Mouse (Mus musculus) erythroblast, adult 5-6 weeks (primary cell): ENCODE measurements around the gene Apoc2. TPM values are rescaled to one million over a fixed set of nuclear protein-coding genes. Genes with fewer than 3 reads are reported as not detected.

Experiments
- ATAC-seq: replicated peaks from 2 replicates; pipeline ENCODE4 v1.8.0; 2016; ENCODE audit warnings: moderate number of reproducible peaks, mild to moderate bottlenecking, moderate TSS enrichment, inconsistent platforms; ENCODE audit not compliant: poor library complexity, low FRiP score, severe bottlenecking
- total RNA-seq, 2 experiments: library from RNA; stranded (forward) in 1 of 2; stranded (reverse) in 1 of 2; fragments of 150-400 nt in 1 of 2; fragments of 200-764, 138-1000 nt in 1 of 2; gene quantifications; 2 replicates each; pipeline versions ENCODE4 v1.2.3 to v1.2.4; 2015 to 2017; ENCODE audit warnings: low replicate concordance in 2 of 2

The Apoc2 gene
- total RNA-seq, 2 experiments from 2014 or later = 8.3 to 10.4 TPM

DNA sequence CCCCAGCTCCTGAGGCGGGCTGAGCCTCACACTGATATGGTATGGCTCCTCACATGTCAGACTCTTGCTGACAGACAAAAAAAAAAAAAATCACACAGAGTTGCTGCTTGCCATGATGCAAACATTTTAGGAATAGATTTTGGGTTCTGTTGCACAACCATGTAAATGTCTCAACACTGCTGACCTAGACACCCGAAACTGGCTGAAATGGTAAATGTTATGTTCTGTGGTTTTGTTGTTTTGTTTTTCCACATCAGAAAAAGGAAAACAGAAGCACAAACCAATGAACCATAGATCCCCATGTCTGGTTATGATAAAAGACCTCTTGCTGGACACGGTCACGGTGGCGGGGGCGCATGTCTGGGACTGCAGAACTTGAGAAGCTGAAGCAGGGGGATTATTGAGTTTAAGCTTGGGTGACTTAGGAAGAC lies 6.0 kb upstream of the Apoc2 start:
- no peak for ATAC-seq

- ATAC-seq = no peak
Observed at GRCm38 (mm10) chr7:19682979-19683378, 5.2 kb upstream of the Apoc2 start.

GRCm38 (mm10) chr7:19681202-19681694 lies 3.5 kb upstream of the Apoc2 start, which contains the start of the genes Gm44805 and Apoc4:
Gene Gm44805 (minus strand): TSS chr7:19681423.
Gene Apoc4 (minus strand): TSS chr7:19681479.
- ATAC-seq = 0 out of 2 replicates have a peak, but pooled peaks have one; percentile 24

DNA sequence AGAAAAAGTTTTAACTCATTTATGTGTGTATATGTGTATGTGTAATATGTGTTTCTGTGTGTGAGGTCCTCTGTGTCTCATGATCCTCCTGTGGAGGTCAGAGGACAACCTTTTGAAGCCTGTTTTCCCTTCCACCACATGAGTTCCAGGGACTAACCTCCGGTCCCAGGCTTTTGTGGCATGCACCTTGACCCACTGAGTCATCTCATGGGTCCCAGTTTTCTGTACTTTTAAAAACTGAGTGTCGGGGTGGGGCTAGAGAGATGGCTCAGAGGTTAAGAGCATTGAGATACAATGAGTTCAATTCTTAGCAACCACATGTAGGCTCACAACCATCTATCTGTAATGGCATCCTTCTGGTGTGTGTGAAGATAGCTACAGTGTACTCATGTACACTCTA lies 3.0 kb upstream of the Apoc2 start:
- no peak for ATAC-seq

DNA sequence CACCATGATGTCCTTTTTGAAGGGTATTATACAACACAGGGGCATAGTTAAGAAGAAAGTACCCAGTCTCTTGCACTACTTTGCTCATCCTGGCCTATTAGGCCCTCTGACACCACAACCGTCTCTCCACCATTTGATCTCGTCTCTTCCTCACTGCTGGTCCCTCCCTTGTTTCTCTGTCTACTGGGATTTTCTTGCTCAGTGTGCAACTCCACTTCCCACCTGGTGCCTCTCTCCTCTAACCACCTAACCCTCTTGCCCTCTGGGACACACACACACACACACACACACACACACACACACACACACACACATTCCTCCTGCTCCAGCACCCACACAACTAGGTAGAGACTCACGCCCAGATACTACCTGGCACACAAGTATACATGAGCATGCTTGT lies 1.2 kb upstream of the Apoc2 start:
- ATAC-seq = no peak

GRCm38 (mm10) chr7:19676662-19677061 lies 1.1 kb downstream of the Apoc2 start:
- ATAC-seq = no peak

GRCm38 (mm10) chr7:19675824-19676223 lies 1.9 kb downstream of the Apoc2 start:
- ATAC-seq = no peak

DNA sequence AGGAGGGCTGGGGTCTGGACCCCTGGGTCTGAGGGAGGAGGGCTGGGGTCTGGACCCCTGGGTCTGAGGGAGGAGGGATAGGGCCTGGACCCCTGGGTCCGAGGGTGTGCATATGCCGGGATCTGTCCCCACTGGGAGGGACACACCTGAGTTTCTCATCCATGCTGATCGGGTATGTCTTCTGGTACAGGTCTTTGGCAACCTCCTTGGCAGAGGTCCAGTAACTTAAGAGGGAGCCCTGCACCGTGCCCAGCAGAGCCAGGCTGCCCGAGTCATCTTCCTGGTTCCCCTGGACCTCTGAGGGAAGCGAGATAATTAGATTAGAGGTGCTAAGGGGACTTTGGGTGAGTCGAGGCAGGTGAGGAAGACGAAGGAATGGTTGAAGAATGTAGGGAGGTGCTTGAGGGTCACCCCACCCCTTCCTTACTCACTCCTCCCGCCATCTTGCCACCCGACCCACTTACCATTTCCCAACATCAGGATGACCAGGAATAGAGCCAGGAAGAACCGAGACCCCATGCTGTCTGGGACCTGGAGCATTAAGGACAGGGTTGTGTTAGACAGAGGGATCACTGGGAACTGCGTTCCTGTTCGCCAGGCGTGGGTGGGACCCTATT lies 4.5 kb downstream of the Apoc2 start:
- ATAC-seq = no peak

DNA sequence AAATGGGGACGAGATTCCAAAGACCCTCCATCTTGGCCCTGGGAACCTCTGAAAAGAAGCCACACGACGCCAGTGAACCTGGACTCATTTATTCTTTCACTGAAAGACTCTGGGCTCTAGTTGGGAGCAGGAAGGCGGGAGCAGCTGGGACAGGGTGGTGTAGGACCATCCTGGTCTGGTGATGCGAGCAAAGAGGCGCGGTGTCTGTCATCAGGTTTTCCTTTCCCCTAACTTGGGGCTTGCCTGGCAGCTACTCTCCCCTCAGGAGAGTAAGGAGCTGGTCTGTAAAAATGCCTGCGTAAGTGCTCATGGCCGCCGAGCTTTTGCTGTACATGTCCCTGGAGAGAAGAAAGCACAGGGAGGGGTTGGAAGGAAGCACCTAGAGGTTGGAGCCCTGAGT lies 6.2 kb downstream of the Apoc2 start:
- ATAC-seq = no peak

DNA sequence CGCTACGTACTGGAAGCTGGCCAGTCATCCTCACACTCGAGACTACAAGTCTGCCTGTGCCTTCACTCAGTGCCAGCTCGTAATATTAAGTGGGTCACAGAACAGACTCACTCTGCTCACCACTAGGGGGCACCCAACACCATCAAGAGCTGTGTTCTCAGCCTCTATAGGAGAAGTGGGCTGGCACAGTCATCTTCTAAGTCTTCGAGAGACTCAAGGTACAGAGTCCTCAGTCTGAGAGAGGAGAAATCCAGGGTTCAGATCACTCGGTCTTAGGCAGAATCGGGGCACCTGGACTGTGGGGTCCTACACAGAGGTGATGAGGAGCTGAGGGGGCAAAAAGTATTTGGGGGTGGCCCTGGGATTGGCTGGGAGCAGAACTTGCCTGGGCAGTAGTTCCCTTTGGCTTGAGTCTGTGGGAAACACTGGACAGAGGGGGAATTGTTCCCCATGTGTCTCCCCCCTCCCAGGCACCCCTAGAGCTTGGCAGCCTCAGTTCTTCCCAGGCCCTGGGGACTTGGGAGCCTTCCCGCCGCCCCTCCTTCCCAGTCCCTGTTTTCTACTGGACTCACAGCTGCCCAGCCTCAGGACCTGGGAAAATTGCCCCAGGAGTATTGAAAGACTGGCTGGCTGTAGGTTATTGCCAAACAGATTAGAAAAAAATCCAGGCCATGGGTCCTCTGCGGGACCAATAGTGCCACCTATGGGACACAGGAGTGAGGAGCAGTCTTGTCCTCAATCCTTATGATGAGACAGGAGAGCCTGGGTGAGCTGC lies 8.6 kb downstream of the Apoc2 start:
- peak; percentile 56 for ATAC-seq

- no peak for ATAC-seq
Observed at GRCm38 (mm10) chr7:19667434-19667833, 10.3 kb downstream of the Apoc2 start.

DNA sequence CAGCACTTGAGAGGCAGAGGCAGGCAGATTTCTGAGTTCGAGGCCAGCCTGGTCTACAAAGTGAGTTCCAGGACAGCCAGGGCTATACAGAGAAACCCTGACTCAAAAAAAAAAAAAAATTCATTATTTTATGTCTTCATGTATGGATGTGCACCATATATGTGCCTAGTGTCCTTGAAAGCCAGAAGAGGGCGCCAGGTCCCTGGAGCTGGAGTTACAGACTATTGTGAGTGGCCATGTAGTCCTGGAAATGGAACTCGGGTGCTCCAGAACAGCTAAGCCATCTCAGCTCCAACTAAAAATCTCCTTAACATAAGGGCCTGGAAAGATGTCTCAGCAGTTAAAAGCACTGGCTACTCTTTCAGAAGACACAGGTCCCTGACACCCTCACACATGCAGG lies 11.0 kb downstream of the Apoc2 start:
- ATAC-seq = no peak

DNA sequence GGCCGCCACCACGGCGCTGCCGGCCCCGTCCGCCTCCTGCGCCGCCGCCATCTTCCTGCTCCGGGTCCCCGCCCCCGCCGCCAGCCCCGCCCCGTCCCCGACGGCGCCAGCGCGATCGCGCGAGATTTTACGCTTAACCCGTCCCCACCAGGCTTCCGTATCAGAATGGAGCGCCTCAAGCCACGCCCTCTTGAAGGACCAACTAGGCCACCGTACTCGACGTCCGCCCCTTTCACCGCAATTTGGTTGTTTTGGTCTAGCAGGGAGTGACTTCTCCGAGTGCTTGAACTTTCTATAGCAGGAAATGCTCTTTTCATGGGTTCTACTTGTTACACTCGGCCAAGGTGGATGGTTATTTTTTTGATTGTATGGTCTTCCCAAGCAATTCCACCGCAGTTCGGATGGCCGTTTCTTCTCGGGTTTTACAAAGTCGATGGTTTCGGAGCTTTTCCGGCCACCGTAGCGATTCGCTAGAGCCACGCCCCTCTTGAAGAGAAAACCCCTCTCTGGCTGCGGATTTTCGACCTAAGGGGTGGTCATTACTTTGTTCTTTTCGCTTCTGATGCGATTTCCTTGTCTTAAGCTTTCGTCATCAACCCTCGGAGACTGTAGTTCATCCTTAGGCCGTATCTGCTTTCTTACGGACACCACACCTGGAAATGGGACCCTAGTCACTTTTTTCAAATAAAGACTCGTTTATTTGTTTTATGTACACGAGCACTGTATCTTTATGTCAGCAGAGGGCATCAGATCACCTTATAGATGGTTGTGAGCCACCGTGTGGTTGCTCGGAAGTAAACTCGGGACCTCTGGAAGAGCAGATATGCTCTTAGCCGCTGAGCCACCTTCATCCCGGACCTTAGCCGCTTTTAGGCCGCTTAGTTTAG lies 12.5 kb downstream of the Apoc2 start, which contains the start of gene Clptm1:
Gene Clptm1, minus strand, starts transcription at position 79 of the 887 bp plus-strand sequence.
- peak; percentile 86 for ATAC-seq

DNA sequence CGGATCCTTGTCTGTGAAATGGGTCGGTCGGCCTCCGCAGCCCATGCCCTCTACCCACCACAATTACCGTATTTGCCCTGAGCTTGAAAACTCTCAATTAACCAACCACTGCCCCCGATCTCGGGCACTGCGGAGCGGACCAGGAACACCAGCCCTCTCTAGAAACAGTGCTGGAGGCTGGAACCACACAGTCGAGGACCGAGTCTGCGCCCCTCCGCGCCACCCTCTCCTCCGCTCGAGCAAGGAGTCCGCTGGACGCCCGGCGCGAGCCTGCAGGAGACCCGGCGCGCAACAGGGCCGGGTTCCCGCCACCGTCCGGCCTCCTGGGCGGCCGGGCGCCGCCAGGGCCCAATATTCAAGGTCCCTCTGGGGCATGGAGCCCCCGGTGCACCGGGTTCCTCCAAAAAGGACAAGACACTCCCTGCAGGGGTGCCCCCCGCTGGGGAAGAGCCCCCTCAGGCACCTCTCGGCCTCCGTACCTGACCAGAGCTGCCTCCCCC lies 13.2 kb downstream of the Apoc2 start:
- peak; percentile 16 for ATAC-seq

- peak; percentile 29 for ATAC-seq
Observed at GRCm38 (mm10) chr7:19663940-19664339, 13.8 kb downstream of the Apoc2 start.

GRCm38 (mm10) chr7:19652614-19653013 lies 25.1 kb downstream of the Apoc2 start:
- no peak for ATAC-seq

DNA sequence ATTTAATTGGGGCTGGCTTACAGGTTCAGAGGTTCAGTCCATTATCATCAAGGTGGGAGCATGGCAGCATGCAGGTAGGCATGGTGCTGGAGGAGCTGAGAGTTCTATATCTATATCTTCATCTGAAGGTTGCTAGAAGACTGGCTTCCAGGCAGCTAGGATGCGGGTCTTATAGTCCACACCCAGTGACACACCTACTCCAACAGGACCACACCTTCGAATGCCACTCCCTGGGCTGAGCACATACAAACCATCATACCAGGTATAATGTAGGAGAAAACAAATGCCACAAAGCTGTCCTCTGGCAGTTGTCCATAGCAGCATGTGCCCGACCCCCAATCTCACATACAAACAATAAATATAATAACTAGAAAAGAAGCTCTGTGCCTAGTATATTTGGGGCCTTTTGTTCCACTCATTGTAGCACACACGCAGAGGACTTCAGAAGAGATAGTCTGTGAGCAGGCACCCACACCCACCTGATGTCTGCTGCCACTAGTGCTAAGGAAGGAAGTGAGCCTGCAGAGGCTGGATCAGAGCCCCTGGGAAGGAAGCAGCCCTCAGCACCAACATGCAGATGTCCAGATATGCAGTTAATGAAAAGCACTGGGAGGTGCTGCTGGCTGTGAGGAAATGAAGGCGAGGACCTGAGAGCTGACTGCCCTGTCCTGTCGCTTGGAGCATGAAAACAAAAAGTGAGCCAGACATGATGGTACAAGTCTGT lies 26.5 kb downstream of the Apoc2 start:
- no peak for ATAC-seq

GRCm38 (mm10) chr7:19641223-19641622 lies 36.5 kb downstream of the Apoc2 start:
- no peak for ATAC-seq
